Mouse (Mus musculus): ENCODE results near the gene Tbx10. TPM values are rescaled to one million over a fixed set of nuclear protein-coding genes. Genes with fewer than 3 reads are reported as not detected.
"Not testable (repeated sequence)": the region's sequence is repeated elsewhere in the genome, so short reads cannot be mapped to it uniquely, and the experiment has no call there.

Gene Tbx10
- total RNA-seq, 2 experiments from 2014 or later = not detected

DNA sequence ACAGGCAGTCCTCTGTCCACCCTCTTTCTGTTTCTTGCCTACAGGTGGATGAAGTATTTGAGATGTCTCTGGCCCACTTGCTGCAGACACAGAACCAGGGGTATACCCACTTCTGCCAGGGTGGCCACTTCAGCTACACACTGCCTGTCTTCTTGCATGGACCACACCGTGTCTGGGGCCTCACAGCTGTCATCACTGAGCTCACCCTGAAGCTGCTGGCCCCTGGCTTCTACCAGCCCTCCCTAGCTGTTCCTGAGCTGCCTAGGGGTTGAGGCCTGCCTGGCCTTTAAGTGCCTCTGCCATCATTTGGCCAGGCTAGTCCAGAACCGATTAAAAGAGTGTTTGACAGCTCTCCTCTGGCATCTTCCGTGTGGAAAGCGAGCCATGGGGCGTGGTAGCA is 9.2 kb downstream of the Tbx10 start:
- DNase-seq (ENCODE audit: extremely low spot score in 1 of 2, low spot score in 1 of 2) = no peak

DNA sequence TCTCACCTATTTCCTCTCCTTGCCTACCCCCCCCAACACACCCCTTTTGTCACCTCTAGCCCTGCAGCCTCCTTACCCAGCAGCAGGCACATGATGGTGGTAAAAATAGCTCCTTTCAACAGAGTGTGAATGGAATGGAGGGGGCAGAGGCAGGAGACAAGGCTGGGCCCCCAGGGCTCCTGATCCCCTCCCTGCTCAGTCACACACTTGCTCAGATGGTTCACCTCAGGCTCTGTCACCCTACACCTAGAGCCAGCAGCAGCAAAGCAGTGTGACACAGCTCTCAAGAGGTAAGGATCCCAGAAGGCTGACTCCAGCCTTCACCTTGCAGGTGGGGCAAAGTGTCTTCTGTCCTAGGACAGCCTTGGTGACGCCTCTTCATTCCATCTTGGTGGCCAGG is 10.6 kb downstream of the Tbx10 start, which contains the start of gene Doc2g:
Gene Doc2g, plus strand, starts transcription at position 202 of the 400 bp plus-strand sequence.
- no peak for DNase-seq (ENCODE audit: extremely low spot score in 1 of 2, low spot score in 1 of 2)

DNA sequence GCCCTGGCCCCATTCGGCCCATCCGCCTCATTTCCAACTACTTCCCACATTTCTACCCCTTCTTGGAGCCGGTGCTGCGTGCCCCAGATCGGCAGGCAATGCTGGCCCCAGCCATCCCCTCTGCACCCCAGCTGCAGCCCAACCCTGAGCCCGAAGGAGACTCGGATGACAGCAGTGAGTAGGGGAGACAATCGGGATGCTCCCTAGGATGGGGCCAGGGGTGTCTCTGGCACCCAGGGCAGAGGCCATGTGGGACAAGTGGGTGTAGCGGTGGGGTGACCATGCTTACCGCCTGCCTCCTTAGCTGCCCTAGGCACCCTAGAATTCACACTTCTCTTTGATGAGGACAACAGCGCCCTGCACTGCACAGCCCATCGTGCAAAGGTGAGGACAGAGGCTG is 11.1 kb downstream of the Tbx10 start:
- DNase-seq (ENCODE audit: extremely low spot score in 1 of 2, low spot score in 1 of 2) = no peak

GRCm38 (mm10) chr19:4004331-4004730 is 11.8 kb downstream of the Tbx10 start:
- DNase-seq (ENCODE audit: extremely low spot score in 1 of 2, low spot score in 1 of 2) = no peak

DNA sequence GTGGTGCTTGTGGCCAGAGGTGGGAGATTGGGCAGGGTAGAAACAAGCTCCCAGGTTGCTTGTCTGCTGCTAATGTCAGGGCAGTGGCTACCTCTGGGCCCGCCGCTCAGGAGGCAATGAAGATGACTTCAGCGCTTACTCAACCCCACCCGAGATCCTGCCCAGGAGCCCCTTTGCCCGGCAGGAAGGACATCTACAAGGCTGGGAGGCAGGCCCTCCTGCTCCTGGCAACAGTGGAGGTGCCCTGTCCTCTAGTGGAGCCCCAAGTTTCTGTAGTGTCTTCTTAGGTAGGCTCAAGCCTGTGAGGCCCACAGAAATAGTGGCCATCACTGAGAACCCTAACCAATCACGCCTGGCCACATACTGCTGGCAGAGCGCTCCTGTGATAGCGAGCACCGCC is 12.5 kb downstream of the Tbx10 start:
- DNase-seq (ENCODE audit: extremely low spot score in 1 of 2, low spot score in 1 of 2) = no peak

DNA sequence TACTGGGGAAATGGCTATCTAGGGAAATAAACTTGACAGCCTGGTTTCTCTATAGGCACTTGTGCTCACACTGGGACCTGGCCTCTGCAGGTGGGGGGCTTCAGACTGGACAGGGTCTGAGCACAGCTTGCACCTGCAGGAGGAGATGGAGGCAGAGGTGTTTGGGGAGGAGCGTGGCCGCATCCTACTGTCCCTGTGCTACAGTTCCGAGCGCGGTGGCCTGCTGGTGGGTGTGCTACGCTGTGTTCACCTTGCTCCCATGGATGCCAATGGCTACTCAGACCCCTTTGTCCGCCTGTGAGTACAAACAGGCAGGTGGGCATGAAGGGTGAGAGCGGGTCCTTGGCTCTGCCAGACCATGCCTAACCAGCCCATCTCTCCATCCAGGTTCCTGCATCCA is 13.4 kb downstream of the Tbx10 start:
- DNase-seq (ENCODE audit: extremely low spot score in 1 of 2, low spot score in 1 of 2) = no peak

GRCm38 (mm10) chr19:4011086-4011485 is 18.5 kb downstream of the Tbx10 start:
- no peak for DNase-seq (ENCODE audit: extremely low spot score in 1 of 2, low spot score in 1 of 2)

DNA sequence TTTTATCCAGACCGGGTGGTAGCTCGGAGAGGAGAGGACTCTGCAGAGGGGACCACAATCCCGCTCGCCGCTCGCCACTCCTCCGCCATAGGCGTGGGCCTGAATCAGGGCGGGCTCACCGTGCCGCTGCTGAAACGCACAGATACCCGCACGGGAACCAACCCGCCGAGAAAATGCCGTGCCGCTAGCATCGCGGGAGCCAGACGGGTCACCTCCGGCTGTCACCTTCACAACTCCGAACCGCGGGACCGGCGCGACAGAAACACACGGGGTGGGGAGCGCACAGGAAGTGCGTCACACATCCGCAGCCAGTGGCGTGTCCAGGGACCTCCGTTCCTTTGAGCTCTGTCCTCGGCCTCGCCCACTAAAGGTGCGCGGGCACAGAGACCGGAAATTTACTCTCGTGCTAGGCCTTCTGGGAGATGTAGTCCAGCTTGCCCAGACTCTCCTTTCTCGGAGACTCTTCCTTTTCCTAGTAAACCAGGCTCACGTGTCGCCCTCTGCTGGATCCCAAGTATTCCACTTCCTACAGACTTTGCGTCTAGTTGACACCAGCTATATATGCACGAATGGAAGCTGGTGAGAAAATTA is 20.0 kb downstream of the Tbx10 start, which contains the start of gene Ndufv1:
Gene Ndufv1, minus strand, starts transcription at position 375 of the 591 bp plus-strand sequence.
- DNase-seq (ENCODE audit: extremely low spot score in 1 of 2, low spot score in 1 of 2) = peak; percentile 85 to 87

GRCm38 (mm10) chr19:4013066-4013465 is 20.5 kb downstream of the Tbx10 start:
- no peak for DNase-seq (ENCODE audit: extremely low spot score in 1 of 2, low spot score in 1 of 2)

DNA sequence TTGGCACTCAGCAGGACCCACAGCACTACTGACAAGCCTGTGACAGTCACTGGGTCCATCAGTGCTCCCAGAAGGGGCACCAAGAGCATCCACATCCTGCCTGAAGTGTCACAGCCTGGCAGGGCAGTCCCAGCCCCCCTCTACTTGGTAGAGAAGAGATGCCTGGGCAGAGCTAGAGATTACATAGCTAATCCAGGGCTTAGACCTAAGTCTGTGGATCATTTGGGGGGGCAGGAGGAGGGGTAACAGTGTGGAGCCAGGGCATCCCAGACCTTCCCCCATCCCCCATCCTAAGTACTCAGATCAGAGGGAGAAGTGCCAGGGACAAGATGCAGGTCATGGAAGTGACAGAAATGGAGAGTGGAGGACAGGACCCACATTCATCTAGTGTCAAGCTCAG is 22.2 kb downstream of the Tbx10 start:
- no peak for DNase-seq (ENCODE audit: extremely low spot score in 1 of 2, low spot score in 1 of 2)

GRCm38 (mm10) chr19:4015635-4016034 is 23.1 kb downstream of the Tbx10 start:
- DNase-seq (ENCODE audit: extremely low spot score in 1 of 2, low spot score in 1 of 2) = no peak

DNA sequence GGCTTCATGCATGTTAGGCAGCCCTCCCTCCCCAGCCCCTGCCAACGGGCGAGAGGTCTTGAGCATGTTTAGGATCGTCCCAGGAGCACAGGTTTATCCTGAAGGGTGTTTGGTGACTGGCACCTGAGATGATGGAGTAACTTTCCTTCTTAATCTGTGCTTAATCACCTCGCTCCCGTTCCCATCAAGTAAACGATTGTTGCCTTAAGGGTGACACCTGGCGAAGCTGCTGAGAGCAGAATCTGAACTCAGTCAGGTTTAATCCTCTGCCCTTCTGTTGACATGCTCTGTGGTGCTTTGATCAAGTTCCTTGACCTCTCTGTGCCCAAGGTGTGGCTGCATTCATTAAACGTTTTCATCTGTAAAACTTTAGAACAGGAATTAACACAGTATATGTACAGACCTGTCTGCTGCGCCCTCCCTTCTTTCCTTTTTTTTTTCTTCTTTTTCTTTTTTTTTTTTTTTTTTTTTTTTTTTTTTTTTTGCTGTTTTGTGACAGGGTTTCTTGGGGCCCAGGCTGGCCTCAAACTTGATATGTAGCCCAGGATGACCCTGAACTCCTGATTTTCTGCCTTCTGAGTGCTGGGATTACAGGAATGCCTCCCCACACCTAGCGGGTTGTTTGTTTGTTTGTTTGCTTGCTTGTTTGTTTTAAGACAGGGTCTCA is 25.5 kb downstream of the Tbx10 start:
- DNase-seq (ENCODE audit: extremely low spot score in 1 of 2, low spot score in 1 of 2) = no peak

GRCm38 (mm10) chr19:4018743-4019583 is 26.4 kb downstream of the Tbx10 start:
- peak in 1 of 2 experiments; percentile 61 for DNase-seq (ENCODE audit: extremely low spot score in 1 of 2, low spot score in 1 of 2)

- DNase-seq (ENCODE audit: extremely low spot score in 1 of 2, low spot score in 1 of 2) = no peak
Observed at GRCm38 (mm10) chr19:4023185-4023584, 30.6 kb downstream of the Tbx10 start.

DNA sequence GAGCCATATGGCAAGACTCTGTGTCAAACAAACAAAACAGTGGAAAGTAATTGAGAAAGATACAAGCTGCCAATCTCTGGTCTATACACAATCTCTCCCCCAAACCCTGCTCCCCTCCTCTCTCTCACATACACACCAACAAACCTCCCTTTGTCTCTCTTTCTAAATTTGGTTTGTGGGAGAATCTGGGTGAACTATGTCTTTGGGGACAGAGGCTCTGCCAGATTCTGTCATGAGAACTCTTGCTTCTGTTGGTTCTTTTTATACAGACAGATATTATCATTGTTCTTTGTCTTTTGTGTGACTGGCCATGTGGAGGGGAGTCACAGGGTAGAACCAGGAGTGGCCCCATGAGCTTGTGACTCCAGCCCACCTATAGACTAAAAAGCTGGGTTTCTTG is 35.0 kb downstream of the Tbx10 start:
- DNase-seq (ENCODE audit: extremely low spot score in 1 of 2, low spot score in 1 of 2) = no peak

DNA sequence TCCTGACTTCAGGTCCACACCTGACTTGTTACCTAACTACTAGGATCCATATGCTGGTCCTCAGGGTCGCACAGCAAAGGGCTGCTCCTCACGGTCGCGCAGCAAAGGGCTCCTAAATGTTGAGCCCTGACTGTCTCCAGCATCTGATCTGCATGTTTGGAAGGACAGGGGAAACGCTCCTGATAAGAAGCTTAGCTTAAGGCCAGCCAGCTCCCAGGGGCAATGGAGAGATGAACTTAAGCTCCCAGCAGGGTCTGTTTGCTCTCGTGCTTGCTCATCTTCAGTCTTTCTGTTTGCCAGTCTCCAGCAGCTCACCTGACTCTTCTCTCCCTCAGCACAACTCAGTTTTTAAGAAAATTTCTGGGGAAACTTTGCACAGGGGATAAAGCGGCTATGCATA is 40.1 kb downstream of the Tbx10 start:
- no peak for DNase-seq (ENCODE audit: extremely low spot score in 1 of 2, low spot score in 1 of 2)

GRCm38 (mm10) chr19:4033298-4033697 is 40.7 kb downstream of the Tbx10 start:
- DNase-seq (ENCODE audit: extremely low spot score in 1 of 2, low spot score in 1 of 2) = no peak

GRCm38 (mm10) chr19:4033742-4034141 is 41.2 kb downstream of the Tbx10 start:
- no peak for DNase-seq (ENCODE audit: extremely low spot score in 1 of 2, low spot score in 1 of 2)

DNA sequence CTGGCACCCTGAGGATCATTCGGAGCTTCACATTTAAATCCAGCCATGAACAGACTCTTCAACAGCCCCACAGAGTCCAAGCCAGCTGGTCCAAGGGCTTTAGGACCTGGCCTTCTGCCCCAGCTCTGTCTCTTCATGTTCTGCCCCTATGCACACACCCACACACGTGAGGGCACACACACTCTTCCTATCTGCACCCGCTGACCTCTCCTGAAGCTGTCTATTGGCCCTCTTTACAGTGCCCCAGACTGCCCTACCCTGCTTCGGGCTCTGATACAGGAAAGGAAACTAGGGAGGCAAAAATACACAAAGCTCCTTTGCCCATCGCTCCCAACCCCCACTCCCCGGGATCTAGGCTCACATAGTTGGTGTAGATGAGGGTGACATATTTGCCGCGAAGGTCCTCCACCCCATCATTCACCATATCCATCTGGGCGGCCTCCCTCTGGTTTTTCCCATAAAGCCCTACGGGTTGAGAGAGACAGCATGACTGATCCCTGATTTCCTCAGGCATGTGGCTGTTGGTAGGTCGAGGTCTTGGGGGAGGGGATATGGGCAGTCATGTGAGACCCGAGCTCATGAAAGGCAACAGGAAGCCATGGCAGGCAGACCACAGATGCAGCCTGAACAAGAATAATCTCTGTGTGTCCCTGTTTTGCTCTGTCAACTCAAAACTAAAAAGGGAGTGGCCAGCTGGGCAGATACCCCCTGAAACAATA is 43.9 kb downstream of the Tbx10 start:
- no peak for DNase-seq (ENCODE audit: extremely low spot score in 1 of 2, low spot score in 1 of 2)

- not testable (repeated sequence) for DNase-seq (ENCODE audit: extremely low spot score in 1 of 2, low spot score in 1 of 2)
Observed at GRCm38 (mm10) chr19:4037154-4037787, 44.7 kb downstream of the Tbx10 start.

Measured in layer of hippocampus, postnatal 25 days (tissue).